Mouse (Mus musculus): ENCODE measurements around the gene Igf2bp1. TPM values are rescaled to one million over a fixed set of nuclear protein-coding genes. Genes with fewer than 3 reads are reported as not detected.
A peak's percentile ranks its signal among the peaks of the same experiment; 100 is the strongest.

Igf2bp1 gene
- total RNA-seq, 1 experiment: 354 TPM

GRCm38 (mm10) chr11:96007516-96008235 lies 1.9 kb upstream of the Igf2bp1 start:
- H3K4me1 ChIP-seq (ENCODE audit: control insufficient read depth in 2 of 2, insufficient read depth in 2 of 2, low read length in 2 of 2, poor library complexity in 1 of 2): peaks cover 0 to 11% of the 10 kb centered on the region in 2 experiments; a peak in 2 of 4 replicates
- DNase-seq (ENCODE audit: low read depth, low spot score): no peak
- H3K27ac ChIP-seq (ENCODE audit: insufficient read depth, low read depth, low read length, poor library complexity, severe bottlenecking): peak overlapping the region; percentile 98
- H3K36me3 ChIP-seq (ENCODE audit: control insufficient read depth, insufficient read depth, low read length, poor library complexity, severe bottlenecking): peaks cover 3% of the 10 kb centered on the region; the same call in 1 of the 2 replicates
- H3K9ac ChIP-seq (ENCODE audit: insufficient read depth, low read depth, low read length, poor library complexity, severe bottlenecking): peak overlapping the region; percentile 94
- in situ Hi-C loops (cut with MboI; ENCODE audit: low sequenced_read_pairs in 2 of 2, unreplicated experiment in 2 of 2): no loop called here
- peak overlapping the region; percentile 80 to 82 for H3K4me3 ChIP-seq (ENCODE audit: insufficient read depth in 1 of 2, low read depth in 1 of 2, low read length in 2 of 2, poor library complexity in 1 of 2, severe bottlenecking in 1 of 2)
- TF ChIP-seq ZC3H11A (IDR thresholded peaks at IDR 0.05; ENCODE audit: borderline replicate concordance, low read depth, low read length) (no peak), CHD2 (IDR thresholded peaks at IDR 0.05; ENCODE audit: low read depth, low read length) (0 out of 2 replicates have a peak, but pooled peaks have one; percentile 14)
- H3K9me3 ChIP-seq (ENCODE audit: control insufficient read depth, insufficient read depth, low read depth, low read length): no peaks in the 10 kb centered on the region

- Histone ChIP-seq H3K9ac (ENCODE audit: insufficient read depth, low read depth, low read length, poor library complexity, severe bottlenecking) (peak overlapping the region; percentile 96), H3K9me3 (ENCODE audit: control insufficient read depth, insufficient read depth, low read depth, low read length) (no peaks in the 10 kb centered on the region), H3K4me1 (ENCODE audit: control insufficient read depth in 2 of 2, insufficient read depth in 2 of 2, low read length in 2 of 2, poor library complexity in 1 of 2) (peaks cover under 1 to 13% of the 10 kb centered on the region in 2 experiments; a peak in 3 of 4 replicates), H3K4me3 (ENCODE audit: insufficient read depth in 1 of 2, low read depth in 1 of 2, low read length in 2 of 2, poor library complexity in 1 of 2, severe bottlenecking in 1 of 2) (peak overlapping the region; percentile 80 to 82), H3K27ac (ENCODE audit: insufficient read depth, low read depth, low read length, poor library complexity, severe bottlenecking) (peak overlapping the region; percentile 98), H3K36me3 (ENCODE audit: control insufficient read depth, insufficient read depth, low read length, poor library complexity, severe bottlenecking) (peaks cover 3% of the 10 kb centered on the region; the same call in 1 of the 2 replicates)
- in situ Hi-C loops (cut with MboI; ENCODE audit: low sequenced_read_pairs in 2 of 2, unreplicated experiment in 2 of 2): no loop called here
- DNase-seq (ENCODE audit: low read depth, low spot score): peak; percentile 92
- no peak for TF ChIP-seq MAFK (IDR thresholded peaks at IDR 0.05; ENCODE audit: insufficient read depth, low read depth, low read length)
- TF ChIP-seq ZC3H11A (IDR thresholded peaks at IDR 0.05; ENCODE audit: borderline replicate concordance, low read depth, low read length): no peak
- TF ChIP-seq ZNF384 (IDR thresholded peaks at IDR 0.05; ENCODE audit: low read depth, low read length): no peak
- TF ChIP-seq HCFC1 (IDR thresholded peaks at IDR 0.05; ENCODE audit: borderline replicate concordance, insufficient read depth, low read length): no peak
- no peak for TF ChIP-seq CHD2 (IDR thresholded peaks at IDR 0.05; ENCODE audit: low read depth, low read length)
These were observed 1.2 kb upstream of the Igf2bp1 start for GRCm38 (mm10) chr11:96006852-96007515.

DNA sequence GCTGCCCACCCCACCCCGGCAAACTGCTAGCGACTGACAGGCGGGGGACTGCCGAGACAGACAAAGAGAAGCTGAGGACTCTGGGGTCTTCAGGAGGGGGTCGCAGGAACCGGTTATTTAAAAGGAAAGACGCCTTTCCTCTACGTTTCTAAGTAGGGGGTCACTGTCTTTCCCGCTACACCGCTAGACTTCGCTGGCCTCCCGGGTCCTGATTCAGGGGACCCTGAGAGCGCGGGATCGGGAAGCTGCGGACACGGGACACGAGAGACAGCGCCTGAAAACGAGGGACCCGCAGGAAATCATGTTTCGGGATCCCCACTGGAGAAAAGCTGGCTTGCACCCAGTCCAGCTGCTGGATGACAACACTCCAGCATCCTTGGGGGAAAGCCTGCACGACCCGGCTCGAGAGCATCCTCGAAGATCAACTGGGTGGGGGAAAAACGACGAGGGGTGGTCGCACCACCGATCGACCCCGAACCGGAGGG lies 669 bp upstream of the Igf2bp1 start:
- Histone ChIP-seq H3K9ac (ENCODE audit: insufficient read depth, low read depth, low read length, poor library complexity, severe bottlenecking) (peak overlapping the region; percentile 96), H3K27ac (ENCODE audit: insufficient read depth, low read depth, low read length, poor library complexity, severe bottlenecking) (peak overlapping the region; percentile 98), H3K9me3 (ENCODE audit: control insufficient read depth, insufficient read depth, low read depth, low read length) (no peaks in the 10 kb centered on the region), H3K4me3 (ENCODE audit: insufficient read depth in 1 of 2, low read depth in 1 of 2, low read length in 2 of 2, poor library complexity in 1 of 2, severe bottlenecking in 1 of 2) (peak overlapping the region; percentile 80 to 82), H3K36me3 (ENCODE audit: control insufficient read depth, insufficient read depth, low read length, poor library complexity, severe bottlenecking) (peaks cover 6% of the 10 kb centered on the region), H3K4me1 (ENCODE audit: control insufficient read depth in 2 of 2, insufficient read depth in 2 of 2, low read length in 2 of 2, poor library complexity in 1 of 2) (peaks cover 3 to 17% of the 10 kb centered on the region in 2 experiments; a peak in 3 of 4 replicates)
- no peak for DNase-seq (ENCODE audit: low read depth, low spot score)
- in situ Hi-C loops (cut with MboI; ENCODE audit: low sequenced_read_pairs in 2 of 2, unreplicated experiment in 2 of 2): no loop called here
- no peak for TF ChIP-seq MAFK (IDR thresholded peaks at IDR 0.05; ENCODE audit: insufficient read depth, low read depth, low read length)
- TF ChIP-seq CHD2 (IDR thresholded peaks at IDR 0.05; ENCODE audit: low read depth, low read length): no peak
- TF ChIP-seq ZC3H11A (IDR thresholded peaks at IDR 0.05; ENCODE audit: borderline replicate concordance, low read depth, low read length): no peak

DNA sequence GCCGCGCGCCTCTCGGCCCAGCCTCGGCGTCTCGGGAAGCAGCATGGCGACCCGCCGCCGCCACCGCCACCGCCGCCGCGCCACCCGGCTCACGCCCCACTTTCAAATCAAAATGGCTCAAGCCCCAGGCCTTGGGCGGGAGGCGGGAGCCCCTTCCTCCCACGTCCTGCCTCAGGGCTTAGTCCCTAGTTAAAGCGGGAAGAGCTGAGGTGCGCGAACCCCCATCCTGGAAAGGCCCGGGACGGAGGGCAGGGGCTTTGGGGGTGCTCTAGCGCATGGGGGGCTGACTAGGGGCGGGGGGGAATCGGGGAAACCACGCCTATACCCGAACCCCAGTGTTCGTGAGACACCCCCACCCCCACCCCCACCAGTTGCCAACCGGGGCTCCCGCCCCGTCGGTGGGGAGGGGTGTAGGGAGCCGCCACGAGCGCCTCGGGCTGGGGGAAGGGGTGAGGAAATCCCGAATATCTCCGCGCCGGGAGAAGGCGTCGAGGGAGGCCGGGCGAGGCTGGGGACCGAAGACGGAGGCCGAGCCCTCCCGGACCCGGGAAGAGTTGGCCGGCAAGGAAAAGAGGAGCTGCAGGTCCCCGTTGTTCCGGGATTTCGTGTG lies 842 bp downstream of the Igf2bp1 start:
- DNase-seq (ENCODE audit: low read depth, low spot score): no peak
- Histone ChIP-seq H3K4me3 (ENCODE audit: insufficient read depth in 1 of 2, low read depth in 1 of 2, low read length in 2 of 2, poor library complexity in 1 of 2, severe bottlenecking in 1 of 2) (peak overlapping the region; percentile 80 to 91), H3K9ac (ENCODE audit: insufficient read depth, low read depth, low read length, poor library complexity, severe bottlenecking) (peak overlapping the region; percentile 96), H3K27ac (ENCODE audit: insufficient read depth, low read depth, low read length, poor library complexity, severe bottlenecking) (peak overlapping the region; percentile 98), H3K4me1 (ENCODE audit: control insufficient read depth in 2 of 2, insufficient read depth in 2 of 2, low read length in 2 of 2, poor library complexity in 1 of 2) (peaks cover 4 to 18% of the 10 kb centered on the region in 2 experiments), H3K9me3 (ENCODE audit: control insufficient read depth, insufficient read depth, low read depth, low read length) (no peaks in the 10 kb centered on the region), H3K36me3 (ENCODE audit: control insufficient read depth, insufficient read depth, low read length, poor library complexity, severe bottlenecking) (peaks cover 8% of the 10 kb centered on the region)
- in situ Hi-C loops (cut with MboI; ENCODE audit: low sequenced_read_pairs in 2 of 2, unreplicated experiment in 2 of 2): no loop called here
- TF ChIP-seq MAFK (IDR thresholded peaks at IDR 0.05; ENCODE audit: insufficient read depth, low read depth, low read length) (no peak), CHD2 (IDR thresholded peaks at IDR 0.05; ENCODE audit: low read depth, low read length) (no peak), ZC3H11A (IDR thresholded peaks at IDR 0.05; ENCODE audit: borderline replicate concordance, low read depth, low read length) (no peak), ZNF384 (IDR thresholded peaks at IDR 0.05; ENCODE audit: low read depth, low read length) (no peak), HCFC1 (IDR thresholded peaks at IDR 0.05; ENCODE audit: borderline replicate concordance, insufficient read depth, low read length) (no peak)

Measured in ES-E14 (cell line).